Mouse (Mus musculus) limb, embryonic 13.5 days (tissue): ENCODE measurements around the gene Rbms1. TPM values are rescaled to one million over a fixed set of nuclear protein-coding genes. Genes with fewer than 3 reads are reported as not detected.
A peak's percentile ranks its signal among the peaks of the same experiment; 100 is the strongest.

Source experiments
- ATAC-seq: fragments of 200-750 bp; cut with Nextera tagmentation; 2 replicates; pipeline ENCODE4 v1.8.0; 2017; ENCODE audit warnings: low read depth, moderate number of reproducible peaks, moderate TSS enrichment; ENCODE audit not compliant: low FRiP score
- H3K27ac ChIP-seq: fragments of 300-500 bp; sonication (generic); 2 replicates; pipeline ENCODE4 v1.5.1; 2015; ENCODE audit warnings: inconsistent platforms, mild to moderate bottlenecking, moderate library complexity
- H3K27me3 ChIP-seq: fragments of 300-500 bp; sonication (generic); 2 replicates; pipeline ENCODE4 v1.6.1; 2015; ENCODE audit warnings: mild to moderate bottlenecking, inconsistent platforms
- H3K36me3 ChIP-seq: fragments of 300-500 bp; sonication (generic); 2 replicates; pipeline ENCODE4 v1.6.1; 2015; ENCODE audit warnings: inconsistent platforms, mild to moderate bottlenecking, moderate library complexity
- H3K4me1 ChIP-seq: fragments of 300-500 bp; sonication (generic); 2 replicates; pipeline ENCODE4 v1.6.1; 2015; ENCODE audit warnings: inconsistent platforms
- H3K4me2 ChIP-seq: fragments of 300-500 bp; sonication (generic); replicated peaks from 2 replicates; pipeline ENCODE4 v1.6.1; 2015; ENCODE audit warnings: inconsistent platforms, mild to moderate bottlenecking, moderate library complexity
- H3K4me3 ChIP-seq: fragments of 300-500 bp; sonication (generic); 2 replicates; pipeline ENCODE4 v1.5.1; 2015; ENCODE audit warnings: moderate library complexity, mild to moderate bottlenecking, inconsistent platforms
- H3K9ac ChIP-seq: fragments of 300-500 bp; sonication (generic); 2 replicates; pipeline ENCODE4 v1.6.1; 2015; ENCODE audit warnings: mild to moderate bottlenecking, inconsistent platforms
- H3K9me3 ChIP-seq: fragments of 300-500 bp; sonication (generic); 2 replicates; pipeline ENCODE4 v1.6.1; 2016; ENCODE audit warnings: inconsistent platforms
- WGBS: fragments of 180-500 bp; shearing (Covaris S2); methylation state at CpG from one replicate; pipeline ENCODE4 v1.1.7; 2015; 5-methylcytosine and 5-hydroxymethylcytosine counted together
- polyA plus RNA-seq: library from polyadenylated mRNA; unstranded; fragments of >200 nt; fragmentation: Nextera tagmentation; extraction: Ambion mirVana; gene quantifications from 2 replicates; pipeline ENCODE4 v1.2.1, GENCODE M21; 2015

Rbms1 gene
- polyA plus RNA-seq, 1 experiment from 2014 or later: 112 TPM

- WGBS: 76% methylated on average over 8 of the region's 8 CpGs
- Histone ChIP-seq H3K27me3 (peaks cover 4% of the 10 kb centered on the region; the same call in 1 of the 2 replicates), H3K4me1 (peaks cover 12% of the 10 kb centered on the region), H3K36me3 (no peaks in the 10 kb centered on the region), H3K27ac (no peak overlapping the region), H3K9ac (no peak overlapping the region), H3K4me3 (no peak overlapping the region), H3K4me2 (no peak overlapping the region), H3K9me3 (no peaks in the 10 kb centered on the region)
- ATAC-seq: no peak
Observed at GRCm38 (mm10) chr2:60720205-60720604, 242.8 kb downstream of the Rbms1 start.

GRCm38 (mm10) chr2:60717348-60717747 is 245.6 kb downstream of the Rbms1 start:
- Histone ChIP-seq H3K27me3 (peaks cover 4% of the 10 kb centered on the region; the same call in 1 of the 2 replicates), H3K4me3 (no peak overlapping the region)
- no peak for ATAC-seq

GRCm38 (mm10) chr2:60716549-60716948 is 246.4 kb downstream of the Rbms1 start:
- ATAC-seq: no peak
- Histone ChIP-seq H3K9ac (no peak overlapping the region), H3K27ac (no peak overlapping the region), H3K27me3 (peaks cover 4% of the 10 kb centered on the region; the same call in 1 of the 2 replicates), H3K36me3 (no peaks in the 10 kb centered on the region), H3K4me2 (no peak overlapping the region), H3K9me3 (no peaks in the 10 kb centered on the region), H3K4me3 (no peak overlapping the region), H3K4me1 (peaks cover 29% of the 10 kb centered on the region)

More at GRCm38 (mm10) chr2:60717348-60717747, 245.6 kb downstream of the Rbms1 start:
- no peak overlapping the region for H3K27ac ChIP-seq
- WGBS: 65% methylated on average over 13 of the region's 13 CpGs
- H3K9me3 ChIP-seq: no peaks in the 10 kb centered on the region
- peaks cover 29% of the 10 kb centered on the region for H3K4me1 ChIP-seq
- no peak overlapping the region for H3K9ac ChIP-seq
- no peaks in the 10 kb centered on the region for H3K36me3 ChIP-seq
- peak overlapping the region; percentile 34; the same call in 1 of the 2 replicates for H3K4me2 ChIP-seq

GRCm38 (mm10) chr2:60715771-60716170 is 247.2 kb downstream of the Rbms1 start:
- no peaks in the 10 kb centered on the region for H3K36me3 ChIP-seq
- peaks cover 4% of the 10 kb centered on the region; the same call in 1 of the 2 replicates for H3K27me3 ChIP-seq
- no peak overlapping the region for H3K27ac ChIP-seq
- peaks cover 29% of the 10 kb centered on the region for H3K4me1 ChIP-seq
- H3K9ac ChIP-seq: no peak overlapping the region
- WGBS: 71% methylated on average over 13 of the region's 13 CpGs
- no peak for ATAC-seq
- H3K4me2 ChIP-seq: no peak overlapping the region
- no peaks in the 10 kb centered on the region for H3K9me3 ChIP-seq
- no peak overlapping the region for H3K4me3 ChIP-seq

GRCm38 (mm10) chr2:60714971-60715502 is 248.0 kb downstream of the Rbms1 start:
- 33% methylated on average over 8 of the region's 8 CpGs for WGBS
- Histone ChIP-seq H3K9ac (no peak overlapping the region), H3K36me3 (no peaks in the 10 kb centered on the region), H3K4me2 (no peak overlapping the region), H3K27ac (peak overlapping the region; percentile 44; the same call in 1 of the 2 replicates), H3K27me3 (peaks cover 4% of the 10 kb centered on the region; the same call in 1 of the 2 replicates), H3K4me3 (no peak overlapping the region), H3K9me3 (no peaks in the 10 kb centered on the region), H3K4me1 (peaks cover 29% of the 10 kb centered on the region)
- ATAC-seq: no peak

GRCm38 (mm10) chr2:60714475-60714874 is 248.5 kb downstream of the Rbms1 start:
- Histone ChIP-seq H3K27ac (no peak overlapping the region), H3K27me3 (peaks cover 6% of the 10 kb centered on the region; the same call in 1 of the 2 replicates), H3K9ac (no peak overlapping the region), H3K4me1 (peaks cover 29% of the 10 kb centered on the region), H3K4me2 (no peak overlapping the region), H3K36me3 (no peaks in the 10 kb centered on the region), H3K9me3 (no peaks in the 10 kb centered on the region), H3K4me3 (no peak overlapping the region)
- 43% methylated on average over 7 of the region's 7 CpGs for WGBS
- no peak for ATAC-seq

GRCm38 (mm10) chr2:60713857-60714256 is 249.1 kb downstream of the Rbms1 start:
- Histone ChIP-seq H3K27ac (no peak overlapping the region), H3K4me1 (peaks cover 29% of the 10 kb centered on the region), H3K36me3 (no peaks in the 10 kb centered on the region), H3K4me2 (no peak overlapping the region), H3K27me3 (peaks cover 6% of the 10 kb centered on the region; the same call in 1 of the 2 replicates), H3K9me3 (no peaks in the 10 kb centered on the region), H3K4me3 (no peak overlapping the region), H3K9ac (no peak overlapping the region)
- no peak for ATAC-seq
- WGBS: 25% methylated on average over 8 of the region's 8 CpGs

GRCm38 (mm10) chr2:60712891-60713290 is 250.1 kb downstream of the Rbms1 start:
- H3K9me3 ChIP-seq: no peaks in the 10 kb centered on the region
- peaks cover 29% of the 10 kb centered on the region for H3K4me1 ChIP-seq
- no peak overlapping the region for H3K4me3 ChIP-seq
- 80% methylated on average over 5 of the region's 5 CpGs for WGBS
- no peaks in the 10 kb centered on the region for H3K36me3 ChIP-seq
- H3K4me2 ChIP-seq: no peak overlapping the region
- H3K27me3 ChIP-seq: peaks cover 6% of the 10 kb centered on the region; the same call in 1 of the 2 replicates
- no peak for ATAC-seq
- H3K27ac ChIP-seq: no peak overlapping the region
- H3K9ac ChIP-seq: no peak overlapping the region

GRCm38 (mm10) chr2:60712483-60712882 is 250.5 kb downstream of the Rbms1 start:
- Histone ChIP-seq H3K4me2 (no peak overlapping the region), H3K9ac (no peak overlapping the region), H3K36me3 (no peaks in the 10 kb centered on the region), H3K4me3 (no peak overlapping the region), H3K9me3 (no peaks in the 10 kb centered on the region), H3K27me3 (peaks cover 6% of the 10 kb centered on the region; the same call in 1 of the 2 replicates), H3K27ac (no peak overlapping the region), H3K4me1 (peaks cover 29% of the 10 kb centered on the region)
- no peak for ATAC-seq
- 74% methylated on average over 6 of the region's 6 CpGs for WGBS

- H3K27ac ChIP-seq: no peak overlapping the region
- no peaks in the 10 kb centered on the region for H3K36me3 ChIP-seq
- H3K27me3 ChIP-seq: peaks cover 2% of the 10 kb centered on the region; the same call in 1 of the 2 replicates
- ATAC-seq: no peak
- H3K9me3 ChIP-seq: no peaks in the 10 kb centered on the region
- WGBS: 81% methylated on average over 7 of the region's 7 CpGs
- no peak overlapping the region for H3K4me2 ChIP-seq
- no peak overlapping the region for H3K4me3 ChIP-seq
- H3K4me1 ChIP-seq: peaks cover 25% of the 10 kb centered on the region
- no peak overlapping the region for H3K9ac ChIP-seq
Observed at GRCm38 (mm10) chr2:60711098-60711880, 251.7 kb downstream of the Rbms1 start.

- H3K9ac ChIP-seq: no peak overlapping the region
- no peak overlapping the region for H3K27ac ChIP-seq
- no peak overlapping the region for H3K4me2 ChIP-seq
- peak; percentile 38; the same call in 1 of the 2 replicates for ATAC-seq
- WGBS: 75% methylated on average over 4 of the region's 4 CpGs
- H3K36me3 ChIP-seq: no peaks in the 10 kb centered on the region
- peaks cover 18% of the 10 kb centered on the region for H3K4me1 ChIP-seq
- peaks cover 2% of the 10 kb centered on the region; the same call in 1 of the 2 replicates for H3K27me3 ChIP-seq
- H3K4me3 ChIP-seq: no peak overlapping the region
- no peaks in the 10 kb centered on the region for H3K9me3 ChIP-seq
Observed at GRCm38 (mm10) chr2:60710317-60710716, 252.7 kb downstream of the Rbms1 start.

- H3K4me2 ChIP-seq: no peak overlapping the region
- no peak overlapping the region for H3K4me3 ChIP-seq
- no peaks in the 10 kb centered on the region for H3K9me3 ChIP-seq
- no peak for ATAC-seq
- H3K9ac ChIP-seq: no peak overlapping the region
- H3K27ac ChIP-seq: no peak overlapping the region
- no peaks in the 10 kb centered on the region for H3K36me3 ChIP-seq
- H3K4me1 ChIP-seq: peaks cover 2% of the 10 kb centered on the region
- WGBS: 57% methylated on average over 3 of the region's 3 CpGs
- H3K27me3 ChIP-seq: peaks cover 2% of the 10 kb centered on the region; the same call in 1 of the 2 replicates
Observed at GRCm38 (mm10) chr2:60708671-60709070, 254.3 kb downstream of the Rbms1 start.
